Mouse (Mus musculus): Measurements from ENCODE around the gene Ppp4r3b. TPM values are rescaled to one million over a fixed set of nuclear protein-coding genes. Genes with fewer than 3 reads are reported as not detected.

The Ppp4r3b gene
- total RNA-seq (2014; rRNA removed), result 31.6 and 49.7 TPM in 2 replicates
- 49.7 and 52.8 TPM in 2 replicates for polyA plus RNA-seq (2015; fragmentation: Nextera tagmentation; extraction: Ambion mirVana)

- peak within 1 kb of the TSS; percentile 95 for H3K4me3 ChIP-seq (ENCODE audit: low read depth, low read length)
- H3K27me3 ChIP-seq (ENCODE audit: insufficient read depth, low read length), result no peaks in the 10 kb centered on the region
- no peaks in the 10 kb centered on the region for H3K36me3 ChIP-seq (ENCODE audit: insufficient read depth, low read length)
- peak; percentile 98 for DNase-seq (ENCODE audit: low spot score)
- peak within 1 kb of the TSS; percentile 100 for H3K9ac ChIP-seq (replicated peaks; ENCODE audit: low read length, poor library complexity, severe bottlenecking)
- peaks cover 5% of the 10 kb centered on the region; the same call in 1 of the 2 replicates for H3K4me1 ChIP-seq (ENCODE audit: insufficient read depth, low read length)
- 0% methylated on average over 50 of the region's 50 CpGs for WGBS
- H3K9me3 ChIP-seq (ENCODE audit: low read length), result no peaks in the 10 kb centered on the region
- peak; percentile 50 for TF ChIP-seq CTCF (IDR thresholded peaks at IDR 0.05)
- peak within 1 kb of the TSS; percentile 100 for H3K27ac ChIP-seq (ENCODE audit: low read depth, low read length)
- peak within 1 kb of the TSS; percentile 83 for H3K4me2 ChIP-seq (ENCODE audit: low read depth, low read length, poor library complexity, severe bottlenecking)
- ATAC-seq (ENCODE audit: low FRiP score), result peak; percentile 97
These were observed at the start of gene Ppp4r3b for GRCm38 (mm10) chr11:29172563-29173124. Gene Ppp4r3b, plus strand, starts transcription at chr11:29172890.

- ATAC-seq (ENCODE audit: low FRiP score), result peak; percentile 76
- Histone ChIP-seq H3K36me3 (ENCODE audit: insufficient read depth, low read length) (peaks cover 11% of the 10 kb centered on the region; the same call in 1 of the 2 replicates), H3K9me3 (ENCODE audit: low read length) (no peaks in the 10 kb centered on the region), H3K27me3 (ENCODE audit: insufficient read depth, low read length) (no peaks in the 10 kb centered on the region), H3K4me3 (ENCODE audit: low read depth, low read length) (peak overlapping the region; percentile 65), H3K4me2 (ENCODE audit: low read depth, low read length, poor library complexity, severe bottlenecking) (peak overlapping the region; percentile 83), H3K27ac (ENCODE audit: low read depth, low read length) (peak overlapping the region; percentile 57; the same call in 1 of the 2 replicates), H3K9ac (replicated peaks; ENCODE audit: low read length, poor library complexity, severe bottlenecking) (peak overlapping the region; percentile 68; the same call in 1 of the 2 replicates), H3K4me1 (ENCODE audit: insufficient read depth, low read length) (peaks cover 3% of the 10 kb centered on the region; the same call in 1 of the 2 replicates)
- TF ChIP-seq CTCF (IDR thresholded peaks at IDR 0.05), result no peak
- DNase-seq (ENCODE audit: low spot score), result peak; percentile 30
- WGBS, result 53% methylated on average over 11 of the region's 11 CpGs
These were observed 42.8 kb upstream of the Ppp4r3b start for GRCm38 (mm10) chr11:29129862-29130384.

GRCm38 (mm10) chr11:29130385-29131355, 42.0 kb upstream of the Ppp4r3b start, which contains the start of gene Pnpt1:
Gene Pnpt1, plus strand, starts transcription at chr11:29130744.
- peaks cover 11% of the 10 kb centered on the region; the same call in 1 of the 2 replicates for H3K36me3 ChIP-seq (ENCODE audit: insufficient read depth, low read length)
- TF ChIP-seq CTCF (IDR thresholded peaks at IDR 0.05), result no peak; the same call in 1 of the 2 replicates
- 1% methylated on average over 50 of the region's 50 CpGs for WGBS
- peaks cover 3% of the 10 kb centered on the region; the same call in 1 of the 2 replicates for H3K4me1 ChIP-seq (ENCODE audit: insufficient read depth, low read length)
- no peaks in the 10 kb centered on the region for H3K9me3 ChIP-seq (ENCODE audit: low read length)
- DNase-seq (ENCODE audit: low spot score) (peak; percentile 96), ATAC-seq (ENCODE audit: low FRiP score) (peak; percentile 100)
- H3K27ac ChIP-seq (ENCODE audit: low read depth, low read length), result peak within 1 kb of the TSS; percentile 57
- no peaks in the 10 kb centered on the region for H3K27me3 ChIP-seq (ENCODE audit: insufficient read depth, low read length)
- H3K4me3 ChIP-seq (ENCODE audit: low read depth, low read length), result peak within 1 kb of the TSS; percentile 65
- peak within 1 kb of the TSS; percentile 83 for H3K4me2 ChIP-seq (ENCODE audit: low read depth, low read length, poor library complexity, severe bottlenecking)
- peak within 1 kb of the TSS; percentile 68 for H3K9ac ChIP-seq (replicated peaks; ENCODE audit: low read length, poor library complexity, severe bottlenecking)

GRCm38 (mm10) chr11:29140671-29141070, 32.0 kb upstream of the Ppp4r3b start:
- no peak overlapping the region for H3K9ac ChIP-seq (replicated peaks; ENCODE audit: low read length, poor library complexity, severe bottlenecking)
- ATAC-seq (ENCODE audit: low FRiP score) (no peak), DNase-seq (ENCODE audit: low spot score) (peak; percentile 4)
- 40% methylated on average over 1 of the region's 1 CpGs for WGBS
- H3K36me3 ChIP-seq (ENCODE audit: insufficient read depth, low read length), result peaks cover 9% of the 10 kb centered on the region; the same call in 1 of the 2 replicates
- no peak overlapping the region for H3K4me3 ChIP-seq (ENCODE audit: low read depth, low read length)
- peak; percentile 62 for TF ChIP-seq CTCF (IDR thresholded peaks at IDR 0.05)
- H3K27ac ChIP-seq (ENCODE audit: low read depth, low read length), result no peak overlapping the region
- no peaks in the 10 kb centered on the region for H3K27me3 ChIP-seq (ENCODE audit: insufficient read depth, low read length)
- H3K9me3 ChIP-seq (ENCODE audit: low read length), result no peaks in the 10 kb centered on the region
- H3K4me2 ChIP-seq (ENCODE audit: low read depth, low read length, poor library complexity, severe bottlenecking), result no peak overlapping the region
- no peaks in the 10 kb centered on the region for H3K4me1 ChIP-seq (ENCODE audit: insufficient read depth, low read length)

- Histone ChIP-seq H3K4me1 (ENCODE audit: insufficient read depth, low read length) (no peaks in the 10 kb centered on the region), H3K36me3 (ENCODE audit: insufficient read depth, low read length) (peaks cover 20% of the 10 kb centered on the region; the same call in 1 of the 2 replicates), H3K27ac (ENCODE audit: low read depth, low read length) (no peak overlapping the region), H3K27me3 (ENCODE audit: insufficient read depth, low read length) (no peaks in the 10 kb centered on the region), H3K4me2 (ENCODE audit: low read depth, low read length, poor library complexity, severe bottlenecking) (no peak overlapping the region), H3K4me3 (ENCODE audit: low read depth, low read length) (no peak overlapping the region), H3K9ac (replicated peaks; ENCODE audit: low read length, poor library complexity, severe bottlenecking) (no peak overlapping the region), H3K9me3 (ENCODE audit: low read length) (no peaks in the 10 kb centered on the region)
- no peak for TF ChIP-seq CTCF (IDR thresholded peaks at IDR 0.05)
- ATAC-seq (ENCODE audit: low FRiP score) (no peak), DNase-seq (ENCODE audit: low spot score) (no peak)
- WGBS, result 100% methylated on average over 2 of the region's 2 CpGs
These were observed 23.8 kb upstream of the Ppp4r3b start for GRCm38 (mm10) chr11:29148901-29149300.

All from midbrain, postnatal 0 days (tissue).